14 mouse cellular contexts compared by ENCODE assay signal in genomic region chr3:149726212-149726611, GRCm38 (mm10).
"Had no signal": no experiment of that assay in that cellular context is flagged by ENCODE, and none has a peak within 500 bp of the region (broad histone marks: within the 10 kb centered on the region; RNA-seq: fewer than 3 reads in every experiment).

No protein-coding gene starts in this region.

- H3K27me3 ChIP-seq: limb, embryonic 13.5 days; neural tube, embryonic 13.5 days; stomach, embryonic 15.5 days had no signal

- H3K4me2 ChIP-seq: limb, embryonic 13.5 days; neural tube, embryonic 13.5 days; stomach, embryonic 15.5 days had no signal

- H3K9ac ChIP-seq: limb, embryonic 13.5 days; liver, embryonic 14.5 days; neural tube, embryonic 13.5 days; stomach, embryonic 15.5 days had no signal

- DNase-seq: kidney, postnatal 36 days; layer of hippocampus, adult 9-11 months; layer of hippocampus, postnatal 36 days; lung, adult 18-20 months; right cerebral cortex, postnatal 14 days; thymus, adult 2 months; thymus, postnatal 25 days had no signal

- ATAC-seq: midbrain, embryonic 16.5 days had no signal

- H3K4me1 ChIP-seq: midbrain, embryonic 10.5 days; neural tube, embryonic 13.5 days; stomach, embryonic 15.5 days had no signal

- H3K9me3 ChIP-seq: limb, embryonic 13.5 days; midbrain, embryonic 10.5 days; neural tube, embryonic 13.5 days; stomach, embryonic 15.5 days had no signal

- H3K36me3 ChIP-seq: limb, embryonic 13.5 days; midbrain, embryonic 10.5 days; neural tube, embryonic 13.5 days; stomach, embryonic 15.5 days had no signal

- H3K27ac ChIP-seq: kidney, postnatal 0 days; limb, embryonic 13.5 days; liver, embryonic 14.5 days; midbrain, embryonic 10.5 days; neural tube, embryonic 13.5 days; stomach, embryonic 15.5 days had no signal

- H3K4me3 ChIP-seq: limb, embryonic 13.5 days; midbrain, embryonic 10.5 days; neural tube, embryonic 13.5 days; stomach, embryonic 15.5 days had no signal
